Mouse (Mus musculus) heart, adult 2 months (tissue): ENCODE results near the gene BC067074.

ENCODE experiments used
- CTCF ChIP-seq: fragments of 200-600 bp; IDR thresholded peaks from 2 replicates; pipeline ENCODE4 v1.8.1; 2022; ENCODE audit warnings: antibody characterized with exemption, mild to moderate bottlenecking, moderate library complexity
- EP300 ChIP-seq: fragments of 200-500 bp; IDR thresholded peaks from 2 replicates; pipeline ENCODE4 v1.6.1; 2011; ENCODE audit warnings: low read depth, low read length, control low read depth; ENCODE audit not compliant: insufficient read depth
- POLR2A ChIP-seq: fragments of 200-500 bp; IDR thresholded peaks from 2 replicates; pipeline ENCODE4 v1.6.1; 2011; ENCODE audit warnings: mild to moderate bottlenecking, low read depth, low read length, control low read depth; ENCODE audit not compliant: insufficient read depth

DNA sequence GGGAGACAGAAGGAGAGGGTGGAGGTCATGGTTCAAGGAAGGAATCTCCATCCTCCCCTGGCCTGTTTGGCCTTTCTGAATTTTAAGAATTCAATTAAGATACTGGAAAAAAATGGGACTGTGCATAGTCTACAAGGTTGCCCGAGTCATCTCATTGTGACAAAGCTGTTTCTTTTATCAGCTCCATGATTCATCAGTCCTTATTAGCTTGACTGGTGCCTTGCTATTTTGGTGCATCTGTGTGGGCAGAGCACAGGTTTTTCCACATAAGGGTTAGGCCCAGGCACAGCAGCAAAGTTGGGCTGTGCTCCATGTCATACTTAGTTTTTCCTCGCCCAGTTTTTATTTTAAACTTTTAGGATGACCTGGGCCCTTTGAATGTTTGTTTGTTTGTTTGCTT, 36.2 kb upstream of the BC067074 start:
- TF ChIP-seq POLR2A (no peak), CTCF (no peak), EP300 (no peak)
